Mouse (Mus musculus): ENCODE results near the gene Tnc. TPM values are rescaled to one million over a fixed set of nuclear protein-coding genes. Genes with fewer than 3 reads are reported as not detected.
"Not testable (repeated sequence)": the region's sequence is repeated elsewhere in the genome, so short reads cannot be mapped to it uniquely, and the experiment has no call there.

The Tnc gene
- polyA plus RNA-seq, 1 experiment from 2014 or later = 38.7 TPM

DNA sequence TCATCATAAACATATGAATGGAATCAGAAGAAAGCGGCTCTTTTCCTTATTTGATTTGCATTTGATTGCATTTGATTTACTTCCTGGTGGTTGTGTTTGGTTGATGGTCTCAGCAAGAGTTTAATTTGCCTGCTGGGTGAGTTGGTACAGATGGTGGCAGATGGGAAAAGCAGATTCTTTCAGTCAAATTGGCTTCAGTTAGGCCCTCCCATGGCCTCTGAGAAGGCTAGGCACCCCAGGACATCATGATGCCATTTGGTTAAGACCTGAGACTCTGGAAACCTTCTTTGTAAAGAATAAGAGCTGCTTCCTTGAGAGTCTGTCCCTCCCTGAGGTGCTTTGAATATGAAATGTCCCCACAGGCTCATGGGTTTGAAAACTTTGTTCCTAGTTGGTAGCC lies 75.1 kb downstream of the Tnc start:
- Histone ChIP-seq H3K4me2 (replicated peaks; ENCODE audit: low read depth, low read length) (no peak overlapping the region), H3K4me1 (ENCODE audit: insufficient read depth, low read depth, low read length) (no peaks in the 10 kb centered on the region), H3K27me3 (replicated peaks; ENCODE audit: insufficient read depth, low read length) (no peaks in the 10 kb centered on the region), H3K36me3 (ENCODE audit: insufficient read depth, low read length) (0 out of 2 replicates have a peak, but pooled peaks cover 3% of the 10 kb centered on the region), H3K4me3 (ENCODE audit: low read depth, low read length) (no peak overlapping the region), H3K9me3 (ENCODE audit: low read length) (no peaks in the 10 kb centered on the region), H3K27ac (ENCODE audit: low read length) (no peak overlapping the region), H3K9ac (replicated peaks; ENCODE audit: low read depth) (no peak overlapping the region)
- TF ChIP-seq CTCF (IDR thresholded peaks at IDR 0.05) (no peak), EP300 (IDR thresholded peaks at IDR 0.05) (no peak)
- 85% methylated on average over 1 of the region's 1 CpGs for WGBS
- DNase-seq (ENCODE audit: low spot score) (no peak), ATAC-seq (no peak)

DNA sequence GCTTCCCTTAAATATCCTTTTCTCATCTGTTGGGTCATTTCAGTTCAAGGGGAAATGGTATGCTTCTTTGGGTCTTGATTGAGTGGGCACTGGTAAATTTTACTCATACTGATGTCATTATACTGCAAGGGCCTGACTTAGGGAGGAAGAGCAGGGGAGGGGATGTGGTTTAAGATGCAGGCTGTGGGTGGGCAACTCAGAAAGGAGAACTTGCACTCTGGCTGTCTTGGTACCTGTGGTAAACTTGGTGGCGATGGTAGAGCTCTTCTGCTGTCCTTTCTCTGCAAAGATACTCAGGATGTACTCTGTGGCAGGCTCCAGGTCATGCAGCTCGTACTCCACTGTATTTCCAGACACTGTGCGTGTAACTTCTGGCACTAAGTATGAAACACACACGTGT lies 75.9 kb downstream of the Tnc start:
- Histone ChIP-seq H3K27ac (ENCODE audit: low read length) (no peak overlapping the region), H3K4me2 (replicated peaks; ENCODE audit: low read depth, low read length) (no peak overlapping the region), H3K4me1 (ENCODE audit: insufficient read depth, low read depth, low read length) (no peaks in the 10 kb centered on the region), H3K36me3 (ENCODE audit: insufficient read depth, low read length) (0 out of 2 replicates have a peak, but pooled peaks cover 3% of the 10 kb centered on the region), H3K4me3 (ENCODE audit: low read depth, low read length) (no peak overlapping the region), H3K9me3 (ENCODE audit: low read length) (no peaks in the 10 kb centered on the region), H3K27me3 (replicated peaks; ENCODE audit: insufficient read depth, low read length) (no peaks in the 10 kb centered on the region), H3K9ac (replicated peaks; ENCODE audit: low read depth) (no peak overlapping the region)
- no peak for TF ChIP-seq CTCF (IDR thresholded peaks at IDR 0.05)
- TF ChIP-seq EP300 (IDR thresholded peaks at IDR 0.05) = no peak
- DNase-seq (ENCODE audit: low spot score) (no peak), ATAC-seq (no peak)
- 80% methylated on average over 4 of the region's 4 CpGs for WGBS

- Histone ChIP-seq H3K27me3 (replicated peaks; ENCODE audit: insufficient read depth, low read length) (no peaks in the 10 kb centered on the region), H3K4me3 (ENCODE audit: low read depth, low read length) (no peak overlapping the region), H3K27ac (ENCODE audit: low read length) (no peak overlapping the region), H3K4me2 (replicated peaks; ENCODE audit: low read depth, low read length) (no peak overlapping the region), H3K36me3 (ENCODE audit: insufficient read depth, low read length) (0 out of 2 replicates have a peak, but pooled peaks cover 3% of the 10 kb centered on the region), H3K4me1 (ENCODE audit: insufficient read depth, low read depth, low read length) (no peaks in the 10 kb centered on the region), H3K9ac (replicated peaks; ENCODE audit: low read depth) (no peak overlapping the region), H3K9me3 (ENCODE audit: low read length) (no peaks in the 10 kb centered on the region)
- ATAC-seq (no peak), DNase-seq (ENCODE audit: low spot score) (no peak)
- TF ChIP-seq EP300 (IDR thresholded peaks at IDR 0.05) = no peak
- TF ChIP-seq CTCF (IDR thresholded peaks at IDR 0.05) = no peak
- WGBS = 82% methylated on average over 3 of the region's 3 CpGs
Observed at GRCm38 (mm10) chr4:63969891-63970290, 76.9 kb downstream of the Tnc start.

- Histone ChIP-seq H3K4me1 (ENCODE audit: insufficient read depth, low read depth, low read length) (no peaks in the 10 kb centered on the region), H3K27ac (ENCODE audit: low read length) (no peak overlapping the region), H3K9me3 (ENCODE audit: low read length) (no peaks in the 10 kb centered on the region), H3K27me3 (replicated peaks; ENCODE audit: insufficient read depth, low read length) (no peaks in the 10 kb centered on the region), H3K4me3 (ENCODE audit: low read depth, low read length) (no peak overlapping the region), H3K9ac (replicated peaks; ENCODE audit: low read depth) (no peak overlapping the region), H3K36me3 (ENCODE audit: insufficient read depth, low read length) (no peaks in the 10 kb centered on the region), H3K4me2 (replicated peaks; ENCODE audit: low read depth, low read length) (no peak overlapping the region)
- 56% methylated on average over 1 of the region's 1 CpGs for WGBS
- no peak for DNase-seq (ENCODE audit: low spot score)
- TF ChIP-seq CTCF (IDR thresholded peaks at IDR 0.05) = no peak
- no peak for TF ChIP-seq EP300 (IDR thresholded peaks at IDR 0.05)
- ATAC-seq = no peak
Observed at GRCm38 (mm10) chr4:63963410-63963809, 83.4 kb downstream of the Tnc start.

GRCm38 (mm10) chr4:63961858-63962468 lies 84.9 kb downstream of the Tnc start:
- Histone ChIP-seq H3K27ac (ENCODE audit: low read length) (no peak overlapping the region), H3K27me3 (replicated peaks; ENCODE audit: insufficient read depth, low read length) (no peaks in the 10 kb centered on the region), H3K4me1 (ENCODE audit: insufficient read depth, low read depth, low read length) (no peaks in the 10 kb centered on the region), H3K4me2 (replicated peaks; ENCODE audit: low read depth, low read length) (no peak overlapping the region), H3K36me3 (ENCODE audit: insufficient read depth, low read length) (no peaks in the 10 kb centered on the region), H3K4me3 (ENCODE audit: low read depth, low read length) (no peak overlapping the region), H3K9me3 (ENCODE audit: low read length) (no peaks in the 10 kb centered on the region), H3K9ac (replicated peaks; ENCODE audit: low read depth) (no peak overlapping the region)
- DNase-seq (ENCODE audit: low spot score) (no peak), ATAC-seq (no peak)
- WGBS = 86% methylated on average over 5 of the region's 5 CpGs
- TF ChIP-seq CTCF (IDR thresholded peaks at IDR 0.05) (no peak), EP300 (IDR thresholded peaks at IDR 0.05) (no peak)

DNA sequence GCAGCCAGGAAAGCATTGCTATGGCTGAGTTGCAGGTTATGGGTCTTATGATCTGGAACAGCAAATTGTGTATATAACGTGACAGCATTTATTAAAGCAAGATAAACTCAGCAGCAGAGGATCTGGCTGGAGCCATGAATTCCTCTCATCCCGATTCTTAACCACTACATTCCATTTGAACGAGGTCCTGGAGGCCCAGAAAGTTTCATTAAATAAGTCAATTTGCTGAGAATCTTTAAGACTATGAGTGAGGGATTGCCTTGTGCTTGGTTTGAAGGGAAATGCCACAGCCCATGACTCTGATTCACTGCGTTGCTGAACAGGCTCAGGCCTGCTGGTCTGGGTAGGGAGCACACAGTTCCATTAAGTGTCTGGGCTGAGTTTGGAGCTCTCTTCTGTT lies 88.2 kb downstream of the Tnc start:
- no peak overlapping the region for H3K4me3 ChIP-seq (ENCODE audit: low read depth, low read length)
- TF ChIP-seq EP300 (IDR thresholded peaks at IDR 0.05) (no peak), CTCF (IDR thresholded peaks at IDR 0.05) (no peak)
- H3K4me1 ChIP-seq (ENCODE audit: insufficient read depth, low read depth, low read length) = no peaks in the 10 kb centered on the region
- ATAC-seq (no peak), DNase-seq (ENCODE audit: low spot score) (no peak)
- no peak overlapping the region for H3K27ac ChIP-seq (ENCODE audit: low read length)
- no peak overlapping the region for H3K4me2 ChIP-seq (replicated peaks; ENCODE audit: low read depth, low read length)
- WGBS = 55% methylated on average over 4 of the region's 4 CpGs
- H3K9ac ChIP-seq (replicated peaks; ENCODE audit: low read depth) = no peak overlapping the region
- no peaks in the 10 kb centered on the region for H3K9me3 ChIP-seq (ENCODE audit: low read length)
- no peaks in the 10 kb centered on the region for H3K36me3 ChIP-seq (ENCODE audit: insufficient read depth, low read length)
- H3K27me3 ChIP-seq (replicated peaks; ENCODE audit: insufficient read depth, low read length) = no peaks in the 10 kb centered on the region

GRCm38 (mm10) chr4:63950054-63950453 lies 96.8 kb downstream of the Tnc start:
- no peak for TF ChIP-seq EP300 (IDR thresholded peaks at IDR 0.05)
- no peak for TF ChIP-seq CTCF (IDR thresholded peaks at IDR 0.05)
- Histone ChIP-seq H3K9ac (replicated peaks; ENCODE audit: low read depth) (no peak overlapping the region), H3K27me3 (replicated peaks; ENCODE audit: insufficient read depth, low read length) (no peaks in the 10 kb centered on the region), H3K4me1 (ENCODE audit: insufficient read depth, low read depth, low read length) (no peaks in the 10 kb centered on the region), H3K27ac (ENCODE audit: low read length) (no peak overlapping the region), H3K9me3 (ENCODE audit: low read length) (no peaks in the 10 kb centered on the region), H3K36me3 (ENCODE audit: insufficient read depth, low read length) (no peaks in the 10 kb centered on the region), H3K4me3 (ENCODE audit: low read depth, low read length) (no peak overlapping the region), H3K4me2 (replicated peaks; ENCODE audit: low read depth, low read length) (no peak overlapping the region)
- no peak for DNase-seq (ENCODE audit: low spot score)
- WGBS = 79% methylated on average over 9 of the region's 9 CpGs
- no peak for ATAC-seq

DNA sequence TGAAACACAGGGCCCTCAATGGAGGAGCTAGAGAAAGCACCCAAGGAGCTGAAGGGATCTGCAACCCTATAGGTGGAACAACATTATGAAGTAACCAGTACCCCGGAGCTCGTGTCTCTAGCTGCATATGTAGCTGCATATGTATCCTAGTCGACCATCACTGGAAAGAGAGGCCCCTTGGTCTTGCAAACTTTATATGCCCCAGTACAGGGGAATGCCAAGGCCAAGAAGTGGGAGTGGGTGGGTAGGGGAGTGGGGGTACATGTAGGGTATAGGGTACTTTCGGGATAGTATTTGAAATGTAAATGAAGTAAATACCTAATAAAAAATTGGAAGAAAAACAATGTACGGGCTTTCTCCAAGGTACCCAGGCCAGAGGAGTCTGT lies 98.1 kb downstream of the Tnc start:
- 87% methylated on average over 5 of the region's 5 CpGs for WGBS
- not testable (repeated sequence) for ATAC-seq

More for the DNA sequence above, 98.1 kb downstream of the Tnc start:
- H3K4me1 ChIP-seq (ENCODE audit: insufficient read depth, low read depth, low read length); H3K36me3 ChIP-seq (ENCODE audit: insufficient read depth, low read length); DNase-seq (ENCODE audit: low spot score); H3K9me3 ChIP-seq (ENCODE audit: low read length); H3K4me3 ChIP-seq (ENCODE audit: low read depth, low read length); H3K9ac ChIP-seq (replicated peaks; ENCODE audit: low read depth); H3K27ac ChIP-seq (ENCODE audit: low read length); H3K4me2 ChIP-seq (replicated peaks; ENCODE audit: low read depth, low read length); H3K27me3 ChIP-seq (replicated peaks; ENCODE audit: insufficient read depth, low read length): not testable (repeated sequence)

Measured in lung, postnatal 0 days (tissue).